In genomic region chr17:30746056-30747024, GRCm38 (mm10) we compare ENCODE assay signal across 8 mouse cellular contexts.
DNase-seq lines count a peak whose midpoint lies in the region; ATAC-seq and TF ChIP-seq lines count a peak whose summit lies in the region.

No protein-coding gene starts in this region.

- no peak for TF ChIP-seq EP300 in heart, postnatal 0 days (IDR thresholded peaks at IDR 0.05; ENCODE audit: low read depth)

- H3K27ac ChIP-seq in heart, postnatal 0 days (ENCODE audit: low read depth), result no peak overlapping the region
- no peak overlapping the region for H3K27ac ChIP-seq in heart, embryonic 10.5 days
- no peak overlapping the region for H3K27ac ChIP-seq in midbrain, embryonic 15.5 days

- no peak overlapping the region for H3K4me3 ChIP-seq in heart, postnatal 0 days (ENCODE audit: low read depth, low read length)
- H3K4me3 ChIP-seq in heart, embryonic 10.5 days, result no peak overlapping the region
- H3K4me3 ChIP-seq in midbrain, embryonic 15.5 days, result no peak overlapping the region

- H3K4me1 ChIP-seq in heart, postnatal 0 days (ENCODE audit: control insufficient read depth, insufficient read depth), result no peaks in the 10 kb centered on the region
- H3K4me1 ChIP-seq in heart, embryonic 10.5 days, result no peaks in the 10 kb centered on the region
- peaks cover 6% of the 10 kb centered on the region for H3K4me1 ChIP-seq in midbrain, embryonic 15.5 days

- no peaks in the 10 kb centered on the region for H3K36me3 ChIP-seq in heart, postnatal 0 days (replicated peaks; ENCODE audit: control insufficient read depth, insufficient read depth, low read length)
- no peaks in the 10 kb centered on the region for H3K36me3 ChIP-seq in heart, embryonic 10.5 days
- H3K36me3 ChIP-seq in midbrain, embryonic 15.5 days (replicated peaks), result no peaks in the 10 kb centered on the region

- H3K4me2 ChIP-seq in heart, postnatal 0 days (ENCODE audit: low read depth, low read length), result no peak overlapping the region
- H3K4me2 ChIP-seq in midbrain, embryonic 15.5 days, result peak overlapping the region; percentile 8; the same call in 1 of the 2 replicates

- ATAC-seq in heart, postnatal 0 days (ENCODE audit: insufficient read depth, low read depth), result no peak
- ATAC-seq in granulocyte monocyte progenitor cell, adult 5-6 weeks (replicated peaks; ENCODE audit: poor library complexity, severe bottlenecking), result peak; percentile 62
- peak; percentile 80 for ATAC-seq in midbrain, embryonic 15.5 days (replicated peaks)

- 0 out of 2 replicates have a peak, but pooled peaks cover 3% of the 10 kb centered on the region for H3K27me3 ChIP-seq in heart, postnatal 0 days (ENCODE audit: control insufficient read depth, insufficient read depth, low read length)
- H3K27me3 ChIP-seq in heart, embryonic 10.5 days (ENCODE audit: insufficient read depth, poor library complexity, severe bottlenecking), result no peaks in the 10 kb centered on the region
- H3K27me3 ChIP-seq in midbrain, embryonic 15.5 days (replicated peaks), result no peaks in the 10 kb centered on the region

- no peak overlapping the region for H3K9ac ChIP-seq in heart, postnatal 0 days (replicated peaks; ENCODE audit: low read depth, low read length)
- H3K9ac ChIP-seq in midbrain, embryonic 15.5 days, result no peak overlapping the region

- WGBS in heart, postnatal 0 days, result 62% methylated on average over 29 of the region's 29 CpGs
- WGBS in heart, embryonic 10.5 days, result 65% methylated on average over 29 of the region's 29 CpGs
- WGBS in midbrain, embryonic 15.5 days, result 45% methylated on average over 29 of the region's 29 CpGs

- no peaks in the 10 kb centered on the region for H3K9me3 ChIP-seq in heart, postnatal 0 days (replicated peaks; ENCODE audit: control insufficient read depth, low read length)
- H3K9me3 ChIP-seq in heart, embryonic 10.5 days, result no peaks in the 10 kb centered on the region
- no peaks in the 10 kb centered on the region for H3K9me3 ChIP-seq in midbrain, embryonic 15.5 days

- TF ChIP-seq CTCF in heart, postnatal 0 days (IDR thresholded peaks at IDR 0.05; ENCODE audit: low read depth), result peak; percentile 89

- no peak for DNase-seq in heart, postnatal 0 days (ENCODE audit: low spot score)
- no peak for DNase-seq in heart, embryonic 10.5 days (ENCODE audit: low spot score)
- DNase-seq in Muller cell, postnatal 12 days (ENCODE audit: inconsistent ontology term), result peak; percentile 40
- DNase-seq in cerebellum, postnatal 36 days, result peak; percentile 58 to 64
- DNase-seq in left cerebral cortex, adult 11 months (ENCODE audit: low spot score), result peak; percentile 42
- DNase-seq in spleen, postnatal 10 days (ENCODE audit: low spot score in 2 of 2), result peak; percentile 29 to 68

Comparison
In these comparisons a context has a peak if more than half of its experiments do, and no peak if none do; other contexts are left out.
1. DNase-seq: peak in Muller cell, postnatal 12 days (single experiment), cerebellum, postnatal 36 days (2 of 2), left cerebral cortex, adult 11 months (single experiment) and spleen, postnatal 10 days (2 of 2); none in heart, postnatal 0 days (single experiment) and heart, embryonic 10.5 days (single experiment).